Mouse (Mus musculus) MEL (cell line): ENCODE results near the gene Ddah1. TPM values are rescaled to one million over a fixed set of nuclear protein-coding genes. Genes with fewer than 3 reads are reported as not detected.
"Not testable (repeated sequence)": the region's sequence is repeated elsewhere in the genome, so short reads cannot be mapped to it uniquely, and the experiment has no call there.

Experiments used
- DNase-seq: peaks from one replicate; pipeline ENCODE4 v3.0.0; 2011; ENCODE audit warnings: low read depth, low spot score
- H3K27ac ChIP-seq: 2 replicates; pipeline ENCODE4 v1.5.1; 2012; ENCODE audit warnings: low read depth, mild to moderate bottlenecking, control low read depth, low read length, moderate library complexity; ENCODE audit not compliant: control insufficient read depth
- H3K27me3 ChIP-seq, 2 experiments: fragments of 150-350 bp in 1 of 2; sonication (generic) in 1 of 2; 2 replicates each; pipeline ENCODE4 v1.6.1; 2012; ENCODE audit warnings: low read length in 2 of 2, mild to moderate bottlenecking in 2 of 2, improper control_type of control experiment in 1 of 2, moderate library complexity in 1 of 2; ENCODE audit not compliant: insufficient read depth in 2 of 2, control insufficient read depth in 1 of 2
- H3K36me3 ChIP-seq, 2 experiments: 2 replicates each; pipeline ENCODE4 v1.6.1; 2012 to 2014; ENCODE audit warnings: low read length in 2 of 2, improper control_type of control experiment in 1 of 2, inconsistent platforms in 1 of 2, mild to moderate bottlenecking in 1 of 2; ENCODE audit not compliant: insufficient read depth in 2 of 2, control insufficient read depth in 1 of 2
- H3K4me1 ChIP-seq, 2 experiments: fragments of 150-350 bp in 1 of 2; sonication (generic) in 1 of 2; 2 replicates each; pipeline ENCODE4 v1.6.1; 2012; ENCODE audit warnings: low read length in 2 of 2, improper control_type of control experiment in 1 of 2, mild to moderate bottlenecking in 1 of 2; ENCODE audit not compliant: insufficient read depth in 2 of 2, control insufficient read depth in 1 of 2
- H3K4me3 ChIP-seq, 2 experiments: fragments of 150-350 bp in 1 of 2; sonication (generic) in 1 of 2; 2 replicates each; pipeline ENCODE4 v1.5.1; 2012; ENCODE audit warnings: low read depth in 2 of 2, low read length in 2 of 2, mild to moderate bottlenecking in 2 of 2, moderate library complexity in 2 of 2, control low read depth in 1 of 2, improper control_type of control experiment in 1 of 2; ENCODE audit not compliant: control insufficient read depth in 1 of 2, insufficient read depth in 1 of 2
- H3K79me2 ChIP-seq: 2 replicates; pipeline ENCODE4 v1.6.1; 2012; ENCODE audit warnings: mild to moderate bottlenecking, low read length, moderate library complexity; ENCODE audit not compliant: control insufficient read depth, poor library complexity, insufficient read depth
- H3K9ac ChIP-seq: 2 replicates; pipeline ENCODE4 v1.6.1; 2012; ENCODE audit warnings: low read depth, mild to moderate bottlenecking, control low read depth, low read length, moderate library complexity; ENCODE audit not compliant: control insufficient read depth, poor library complexity, severe bottlenecking
- H3K9me3 ChIP-seq: fragments of 150-350 bp; sonication (generic); replicated peaks from 2 replicates; pipeline ENCODE4 v1.6.1; 2012; ENCODE audit warnings: mild to moderate bottlenecking, low read length, improper control_type of control experiment, moderate library complexity; ENCODE audit not compliant: insufficient read depth
- CTCF ChIP-seq, 3 experiments: IDR thresholded peaks in 2 of 3; conservative IDR thresholded peaks in 1 of 3; 2 replicates each; pipeline ENCODE4 v1.5.1; 2011 to 2012; ENCODE audit warnings: low read length in 3 of 3, low read depth in 2 of 3, mild to moderate bottlenecking in 2 of 3, improper control_type of control experiment in 1 of 3, inconsistent platforms in 1 of 3, mixed read lengths in 1 of 3, moderate library complexity in 1 of 3; ENCODE audit not compliant: control insufficient read depth in 1 of 3, insufficient read depth in 1 of 3, poor library complexity in 1 of 3, severe bottlenecking in 1 of 3
- E2F4 ChIP-seq: IDR thresholded peaks from 2 replicates; pipeline ENCODE4 v1.6.1; 2011; ENCODE audit warnings: low read depth, low read length, improper control_type of control experiment, borderline replicate concordance
- EP300 ChIP-seq, 2 experiments: IDR thresholded peaks; 2 replicates each; pipeline ENCODE4 v1.6.1; 2011; ENCODE audit warnings: improper control_type of control experiment in 2 of 2, low read length in 2 of 2, low read depth in 1 of 2, mild to moderate bottlenecking in 1 of 2
- ETS1 ChIP-seq: IDR thresholded peaks from 2 replicates; pipeline ENCODE4 v1.6.1; 2012; ENCODE audit warnings: low read depth, mild to moderate bottlenecking, inconsistent platforms, low read length, improper control_type of control experiment, moderate library complexity
- GABPA ChIP-seq: IDR thresholded peaks from 2 replicates; pipeline ENCODE4 v1.6.1; 2012; ENCODE audit warnings: low read depth, mild to moderate bottlenecking, inconsistent platforms, low read length, improper control_type of control experiment, moderate library complexity
- JUND ChIP-seq: IDR thresholded peaks from 2 replicates; pipeline ENCODE4 v1.6.1; 2011; ENCODE audit warnings: low read depth, mild to moderate bottlenecking, improper control_type of control experiment, low read length
- KAT2A ChIP-seq: conservative IDR thresholded peaks from 2 replicates; pipeline ENCODE4 v1.6.1; 2012; ENCODE audit warnings: low read depth, low read length, improper control_type of control experiment, inconsistent platforms
- MAX ChIP-seq: IDR thresholded peaks from 2 replicates; pipeline ENCODE4 v1.6.1; 2011; ENCODE audit warnings: low read length, improper control_type of control experiment
- MAZ ChIP-seq: IDR thresholded peaks from 2 replicates; pipeline ENCODE4 v1.6.1; 2012; ENCODE audit warnings: low read depth, mild to moderate bottlenecking, inconsistent platforms, low read length, improper control_type of control experiment
- MXI1 ChIP-seq: IDR thresholded peaks from 2 replicates; pipeline ENCODE4 v1.6.1; 2011; ENCODE audit warnings: mild to moderate bottlenecking, low read depth, low read length, improper control_type of control experiment
- MYB ChIP-seq: IDR thresholded peaks from 2 replicates; pipeline ENCODE4 v1.6.1; 2011; ENCODE audit warnings: mild to moderate bottlenecking, low read depth, low read length, improper control_type of control experiment
- MYC ChIP-seq: IDR thresholded peaks from 2 replicates; pipeline ENCODE4 v1.6.1; 2011; ENCODE audit warnings: low read depth, mild to moderate bottlenecking, low read length, improper control_type of control experiment, moderate library complexity
- POLR2A ChIP-seq, 2 experiments: IDR thresholded peaks; 2 replicates each; pipeline ENCODE4 v1.6.1; 2011 to 2012; ENCODE audit warnings: low read length in 2 of 2, mild to moderate bottlenecking in 2 of 2, control low read depth in 1 of 2, improper control_type of control experiment in 1 of 2, low read depth in 1 of 2, moderate library complexity in 1 of 2; ENCODE audit not compliant: control insufficient read depth in 1 of 2, insufficient read depth in 1 of 2, poor library complexity in 1 of 2
- SIN3A ChIP-seq: IDR thresholded peaks from 2 replicates; pipeline ENCODE4 v1.6.1; 2012; ENCODE audit warnings: low read length, improper control_type of control experiment, inconsistent platforms
- TBP ChIP-seq: IDR thresholded peaks from 2 replicates; pipeline ENCODE4 v1.8.0; 2011; ENCODE audit warnings: low read depth, low read length, improper control_type of control experiment
- TCF12 ChIP-seq: IDR thresholded peaks from 2 replicates; pipeline ENCODE4 v1.6.1; 2014; ENCODE audit warnings: low read depth, mild to moderate bottlenecking, inconsistent platforms, low read length, improper control_type of control experiment, moderate library complexity
- USF1 ChIP-seq: IDR thresholded peaks from 2 replicates; pipeline ENCODE4 v1.6.1; 2014; ENCODE audit warnings: low read depth, mild to moderate bottlenecking, inconsistent platforms, low read length, improper control_type of control experiment, moderate library complexity
- USF2 ChIP-seq, 2 experiments: IDR thresholded peaks; 2 replicates each; pipeline ENCODE4 v1.6.1; 2011 to 2012; ENCODE audit warnings: improper control_type of control experiment in 2 of 2, low read length in 2 of 2, borderline replicate concordance in 1 of 2, inconsistent platforms in 1 of 2, low read depth in 1 of 2, mild to moderate bottlenecking in 1 of 2; ENCODE audit not compliant: insufficient read depth in 1 of 2
- ZMIZ1 ChIP-seq: IDR thresholded peaks from 2 replicates; pipeline ENCODE4 v1.6.1; 2012; ENCODE audit warnings: low read depth, mild to moderate bottlenecking, inconsistent platforms, low read length, improper control_type of control experiment, moderate library complexity
- polyA plus RNA-seq, 2 experiments: library from polyadenylated mRNA; stranded (reverse) in 1 of 2; unstranded in 1 of 2; fragments of >175 nt in 1 of 2; fragments of >200 nt in 1 of 2; gene quantifications; 2 replicates each; pipeline versions ENCODE4 v1.2.1 to v1.2.4; 2012; ENCODE audit warnings: low replicate concordance in 2 of 2, low read depth in 1 of 2; ENCODE audit not compliant: insufficient read length in 2 of 2, insufficient read depth in 1 of 2, missing spikeins in 1 of 2
- total RNA-seq: library from RNA; depleted of rRNA; stranded (reverse); fragments of 300-350 nt; gene quantifications from 2 replicates; pipeline ENCODE4 v1.2.3, GENCODE M21; 2012

Ddah1 gene
- total and polyA plus RNA-seq, 3 experiments, result not detected

- no peaks in the 10 kb centered on the region for H3K9me3 ChIP-seq
These were observed 154.0 kb downstream of the Ddah1 start for GRCm38 (mm10) chr3:145912512-145912911.

GRCm38 (mm10) chr3:145913263-145913662 lies 154.8 kb downstream of the Ddah1 start:
- no peak overlapping the region for H3K9ac ChIP-seq
- H3K4me3 ChIP-seq, result no peak overlapping the region
- no peak overlapping the region for H3K27ac ChIP-seq
- H3K27me3 ChIP-seq, result no peaks in the 10 kb centered on the region
- DNase-seq, result no peak
- H3K9me3 ChIP-seq, result no peaks in the 10 kb centered on the region
- H3K79me2 ChIP-seq, result no peaks in the 10 kb centered on the region
- TF ChIP-seq GABPA (no peak), MYB (no peak), MXI1 (no peak), MYC (no peak), CTCF (IDR thresholded peaks at IDR 0.05 in 2 of 3, conservative IDR thresholded peaks at IDR 0.05 in 1 of 3; ENCODE audit: control insufficient read depth in 1 of 3, insufficient read depth in 1 of 3, low read depth in 2 of 3, low read length in 3 of 3, poor library complexity in 1 of 3, severe bottlenecking in 1 of 3) (no peak), E2F4 (no peak), USF2 (IDR thresholded peaks at IDR 0.05; ENCODE audit: borderline replicate concordance in 1 of 2, insufficient read depth in 1 of 2, low read depth in 1 of 2, low read length in 2 of 2) (no peak), POLR2A (IDR thresholded peaks at IDR 0.05; ENCODE audit: control insufficient read depth in 1 of 2, insufficient read depth in 1 of 2, low read depth in 1 of 2, low read length in 2 of 2, poor library complexity in 1 of 2) (no peak), MAZ (no peak)
- TF ChIP-seq, all 39 proteins: peak for 0
- H3K4me1 ChIP-seq, result no peaks in the 10 kb centered on the region
- H3K36me3 ChIP-seq, result no peaks in the 10 kb centered on the region

More at GRCm38 (mm10) chr3:145912512-145912911, 154.0 kb downstream of the Ddah1 start:
- no peak for TF ChIP-seq TBP
- Histone ChIP-seq H3K27ac (no peak overlapping the region), H3K9ac (no peak overlapping the region), H3K79me2 (no peaks in the 10 kb centered on the region), H3K36me3 (no peaks in the 10 kb centered on the region), H3K4me1 (no peaks in the 10 kb centered on the region), H3K4me3 (no peak overlapping the region), H3K27me3 (no peaks in the 10 kb centered on the region)
- DNase-seq, result no peak

DNA sequence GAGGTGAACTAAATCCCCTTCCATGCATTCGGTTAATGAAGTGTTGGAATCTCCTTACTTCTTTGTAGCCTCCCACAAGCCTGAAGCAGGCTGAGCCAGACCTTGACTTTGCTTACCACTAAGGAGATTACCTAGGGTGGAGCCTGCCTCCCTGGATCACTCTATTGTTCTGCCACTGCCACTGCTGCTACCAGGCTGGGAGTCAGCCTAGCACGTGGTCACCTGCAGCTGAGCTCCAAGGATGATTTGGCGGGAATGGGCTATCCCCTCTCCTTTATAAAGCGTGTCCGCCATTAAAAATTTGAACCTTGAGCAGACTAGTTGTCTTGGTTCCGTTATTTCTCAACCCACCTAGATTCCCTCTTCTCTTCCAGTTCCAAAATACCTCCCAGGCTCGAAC lies 155.5 kb downstream of the Ddah1 start:
- H3K27ac ChIP-seq, H3K9ac ChIP-seq, H3K27me3 ChIP-seq, H3K36me3 ChIP-seq, H3K79me2 ChIP-seq, H3K9me3 ChIP-seq, H3K4me1 ChIP-seq, DNase-seq, H3K4me3 ChIP-seq: not testable (repeated sequence)

- Histone ChIP-seq H3K9ac (no peak overlapping the region), H3K4me1 (no peaks in the 10 kb centered on the region; a peak in 1 of 4 replicates), H3K4me3 (no peak overlapping the region), H3K27ac (no peak overlapping the region), H3K36me3 (no peaks in the 10 kb centered on the region; a peak in 1 of 4 replicates), H3K79me2 (no peaks in the 10 kb centered on the region), H3K9me3 (no peaks in the 10 kb centered on the region), H3K27me3 (no peaks in the 10 kb centered on the region)
- no peak for TF ChIP-seq POLR2A (IDR thresholded peaks at IDR 0.05; ENCODE audit: control insufficient read depth in 1 of 2, insufficient read depth in 1 of 2, low read depth in 1 of 2, low read length in 2 of 2, poor library complexity in 1 of 2)
- TF ChIP-seq E2F4, result no peak
- no peak for TF ChIP-seq ETS1
- TF ChIP-seq TCF12, result no peak
- no peak for TF ChIP-seq ZMIZ1
- TF ChIP-seq KAT2A, result no peak
- TF ChIP-seq EP300 (IDR thresholded peaks at IDR 0.05; ENCODE audit: low read depth in 1 of 2, low read length in 2 of 2), result no peak
- no peak for TF ChIP-seq SIN3A
- no peak for TF ChIP-seq USF1
- TF ChIP-seq MAZ, result no peak
- TF ChIP-seq MYC, result no peak
- no peak for TF ChIP-seq JUND
- no peak for TF ChIP-seq TBP
- TF ChIP-seq MAX, result no peak
- no peak for DNase-seq
These were observed 157.9 kb downstream of the Ddah1 start for GRCm38 (mm10) chr3:145916374-145916773.
